Mouse (Mus musculus): ENCODE results near the gene Col26a1.

DNA sequence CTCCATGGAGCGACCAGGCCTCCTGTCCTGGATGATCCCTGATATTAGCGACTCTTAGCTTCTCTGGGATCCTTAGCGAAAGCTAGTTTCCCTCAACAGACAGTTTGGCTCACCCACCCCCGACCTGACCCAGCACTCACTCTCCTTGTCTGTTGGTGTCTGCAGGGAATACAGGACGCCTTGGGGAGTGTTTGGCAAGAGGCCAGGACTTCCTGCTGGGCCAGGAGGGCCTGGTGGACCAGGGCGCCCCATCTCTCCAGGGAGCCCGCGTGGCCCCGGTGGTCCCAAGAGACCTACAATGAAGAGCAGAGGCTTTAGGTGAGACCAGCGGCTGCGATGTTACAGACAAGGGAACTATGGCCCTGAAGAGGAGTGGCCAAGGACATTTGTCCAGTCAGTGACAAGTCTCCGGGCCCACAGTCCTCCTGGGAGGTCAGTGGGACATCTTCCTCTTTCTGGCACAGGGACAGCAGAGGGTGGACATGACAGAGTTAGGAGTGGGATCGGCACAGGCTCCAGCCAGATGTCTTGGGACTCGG is 128.9 kb downstream of the Col26a1 start:
- TF ChIP-seq CTCF (IDR thresholded peaks at IDR 0.05; ENCODE audit: low read depth) (no peak), EP300 (IDR thresholded peaks at IDR 0.05; ENCODE audit: low read depth) (no peak)
